Mouse (Mus musculus) heart, postnatal 0 days (tissue): ENCODE data around the gene Ackr3. TPM values are rescaled to one million over a fixed set of nuclear protein-coding genes. Genes with fewer than 3 reads are reported as not detected.

Experiments
- ATAC-seq: fragments of 200-750 bp; cut with Nextera tagmentation; 2 replicates; pipeline ENCODE4 v1.8.0; 2017; ENCODE audit warnings: low read depth, moderate number of reproducible peaks, moderate library complexity; ENCODE audit not compliant: insufficient read depth
- DNase-seq: peaks from one replicate; pipeline ENCODE4 v3.0.0-alpha.2; 2016; ENCODE audit warnings: low spot score
- H3K27ac ChIP-seq: fragments of 300-500 bp; sonication (generic); 2 replicates; pipeline ENCODE4 v1.5.1; 2014; ENCODE audit warnings: low read depth, mild to moderate bottlenecking
- H3K27me3 ChIP-seq: fragments of 300-500 bp; sonication (generic); 2 replicates; pipeline ENCODE4 v1.6.1; 2014; ENCODE audit warnings: low read length, mixed read lengths; ENCODE audit not compliant: control insufficient read depth, insufficient read depth
- H3K36me3 ChIP-seq: fragments of 300-500 bp; sonication (generic); replicated peaks from 2 replicates; pipeline ENCODE4 v1.6.1; 2014; ENCODE audit warnings: low read length, mixed read lengths; ENCODE audit not compliant: control insufficient read depth, insufficient read depth
- H3K4me1 ChIP-seq: fragments of 300-500 bp; sonication (generic); 2 replicates; pipeline ENCODE4 v1.6.1; 2014; ENCODE audit warnings: antibody characterized with exemption; ENCODE audit not compliant: control insufficient read depth, insufficient read depth
- H3K4me2 ChIP-seq: fragments of 300-500 bp; sonication (generic); 2 replicates; pipeline ENCODE4 v1.6.1; 2014; ENCODE audit warnings: low read depth, mild to moderate bottlenecking, low read length, moderate library complexity
- H3K4me3 ChIP-seq: fragments of 300-500 bp; sonication (generic); 2 replicates; pipeline ENCODE4 v1.5.1; 2014; ENCODE audit warnings: low read depth, low read length
- H3K9ac ChIP-seq: fragments of 300-500 bp; sonication (generic); replicated peaks from 2 replicates; pipeline ENCODE4 v1.6.1; 2014; ENCODE audit warnings: low read depth, low read length, mixed read lengths
- H3K9me3 ChIP-seq: fragments of 300-500 bp; sonication (generic); replicated peaks from 2 replicates; pipeline ENCODE4 v1.6.1; 2016; ENCODE audit warnings: low read length; ENCODE audit not compliant: control insufficient read depth
- CTCF ChIP-seq: IDR thresholded peaks from 2 replicates; pipeline ENCODE4 v1.5.1; 2016; ENCODE audit warnings: antibody characterized with exemption, control low read depth, low read depth
- EP300 ChIP-seq: IDR thresholded peaks from 2 replicates; pipeline ENCODE4 v1.6.1; 2016; ENCODE audit warnings: antibody characterized with exemption, low read depth
- WGBS: fragments of 180-500 bp; shearing (Covaris S2); extraction: QIAGEN DNeasy Blood & Tissue Kit; methylation state at CpG from one replicate; pipeline ENCODE4 v1.1.7; 2014; 5-methylcytosine and 5-hydroxymethylcytosine counted together
- polyA plus RNA-seq: library from polyadenylated mRNA; unstranded; fragments of >200 nt; fragmentation: Nextera tagmentation; extraction: Ambion mirVana; gene quantifications from 2 replicates; pipeline ENCODE4 v1.2.1, GENCODE M21; 2015
- total RNA-seq: library from RNA; depleted of rRNA; stranded (reverse); fragments of >200 nt; gene quantifications from 2 replicates; pipeline ENCODE4 v1.2.3, GENCODE M21; 2014; ENCODE audit warnings: low replicate concordance

Ackr3 gene
- total and polyA plus RNA-seq, 2 experiments from 2014 or later = 13.5 to 22.5 TPM

GRCm38 (mm10) chr1:90180479-90180878 lies 23.3 kb upstream of the Ackr3 start:
- no peak overlapping the region for H3K4me2 ChIP-seq
- no peak overlapping the region for H3K27ac ChIP-seq
- 74% methylated on average over 7 of the region's 7 CpGs for WGBS
- ATAC-seq = no peak
- H3K9me3 ChIP-seq = no peaks in the 10 kb centered on the region
- DNase-seq = no peak
- H3K9ac ChIP-seq = no peak overlapping the region
- no peak for TF ChIP-seq EP300
- no peak for TF ChIP-seq CTCF
- H3K4me3 ChIP-seq = no peak overlapping the region
- H3K27me3 ChIP-seq = peaks cover 3% of the 10 kb centered on the region; the same call in 1 of the 2 replicates
- H3K36me3 ChIP-seq = no peaks in the 10 kb centered on the region
- H3K4me1 ChIP-seq = no peaks in the 10 kb centered on the region

- TF ChIP-seq CTCF (no peak), EP300 (no peak)
- H3K4me2 ChIP-seq = no peak overlapping the region
- H3K9ac ChIP-seq = no peak overlapping the region
- 77% methylated on average over 12 of the region's 12 CpGs for WGBS
- no peak for ATAC-seq
- no peak for DNase-seq
- no peaks in the 10 kb centered on the region for H3K4me1 ChIP-seq
- peaks cover 3% of the 10 kb centered on the region; the same call in 1 of the 2 replicates for H3K27me3 ChIP-seq
- no peak overlapping the region for H3K27ac ChIP-seq
- H3K9me3 ChIP-seq = no peaks in the 10 kb centered on the region
- no peaks in the 10 kb centered on the region for H3K36me3 ChIP-seq
- H3K4me3 ChIP-seq = no peak overlapping the region
These were observed 22.6 kb upstream of the Ackr3 start for GRCm38 (mm10) chr1:90180966-90181699.

- H3K27ac ChIP-seq = no peak overlapping the region
- 54% methylated on average over 5 of the region's 5 CpGs for WGBS
- ATAC-seq (no peak), DNase-seq (no peak)
- H3K9me3 ChIP-seq = no peaks in the 10 kb centered on the region
- H3K4me2 ChIP-seq = no peak overlapping the region
- no peak overlapping the region for H3K9ac ChIP-seq
- no peaks in the 10 kb centered on the region for H3K36me3 ChIP-seq
- H3K4me1 ChIP-seq = no peaks in the 10 kb centered on the region
- peaks cover 3% of the 10 kb centered on the region; the same call in 1 of the 2 replicates for H3K27me3 ChIP-seq
- TF ChIP-seq EP300 (no peak), CTCF (no peak)
- no peak overlapping the region for H3K4me3 ChIP-seq
These were observed 21.3 kb upstream of the Ackr3 start for GRCm38 (mm10) chr1:90182521-90182920.

DNA sequence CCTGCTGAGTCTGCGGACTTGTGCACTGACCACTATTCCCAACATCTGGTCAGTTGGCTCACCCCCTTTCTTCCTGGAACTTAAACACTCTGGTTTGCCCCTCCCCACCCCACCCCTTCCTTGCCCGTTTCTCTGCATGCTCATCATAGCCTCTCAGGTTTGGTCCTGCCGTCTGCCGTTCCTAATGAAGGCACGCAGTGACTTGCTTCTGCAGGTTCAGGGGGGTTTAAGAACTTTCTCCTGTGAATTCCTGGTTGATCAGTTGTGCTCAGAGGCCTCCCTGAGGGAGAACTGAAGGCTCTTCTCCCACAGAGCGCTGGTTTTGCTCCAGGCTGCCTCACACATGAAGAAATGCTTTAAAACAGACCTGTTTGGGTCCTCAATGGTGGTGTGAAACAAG lies 20.2 kb upstream of the Ackr3 start:
- H3K36me3 ChIP-seq = no peaks in the 10 kb centered on the region
- WGBS = 63% methylated on average over 6 of the region's 6 CpGs
- no peak overlapping the region for H3K4me2 ChIP-seq
- TF ChIP-seq EP300 (no peak), CTCF (no peak)
- no peaks in the 10 kb centered on the region for H3K4me1 ChIP-seq
- H3K27me3 ChIP-seq = peaks cover 3% of the 10 kb centered on the region; the same call in 1 of the 2 replicates
- no peak overlapping the region for H3K27ac ChIP-seq
- DNase-seq (no peak), ATAC-seq (no peak)
- no peaks in the 10 kb centered on the region for H3K9me3 ChIP-seq
- no peak overlapping the region for H3K9ac ChIP-seq
- H3K4me3 ChIP-seq = no peak overlapping the region

GRCm38 (mm10) chr1:90186173-90186572 lies 17.6 kb upstream of the Ackr3 start:
- no peaks in the 10 kb centered on the region for H3K4me1 ChIP-seq
- no peak overlapping the region for H3K9ac ChIP-seq
- 59% methylated on average over 4 of the region's 4 CpGs for WGBS
- no peak overlapping the region for H3K27ac ChIP-seq
- DNase-seq = no peak
- TF ChIP-seq CTCF (no peak), EP300 (no peak)
- no peaks in the 10 kb centered on the region for H3K9me3 ChIP-seq
- ATAC-seq = no peak; the same call in 1 of the 2 replicates
- no peak overlapping the region for H3K4me2 ChIP-seq
- H3K27me3 ChIP-seq = peaks cover 3% of the 10 kb centered on the region; the same call in 1 of the 2 replicates
- no peak overlapping the region for H3K4me3 ChIP-seq
- H3K36me3 ChIP-seq = no peaks in the 10 kb centered on the region

GRCm38 (mm10) chr1:90186874-90187273 lies 16.9 kb upstream of the Ackr3 start:
- Histone ChIP-seq H3K27me3 (peaks cover 8% of the 10 kb centered on the region; the same call in 1 of the 2 replicates), H3K9ac (no peak overlapping the region), H3K36me3 (no peaks in the 10 kb centered on the region), H3K27ac (no peak overlapping the region), H3K4me1 (no peaks in the 10 kb centered on the region), H3K4me2 (no peak overlapping the region), H3K9me3 (no peaks in the 10 kb centered on the region), H3K4me3 (no peak overlapping the region)
- 80% methylated on average over 5 of the region's 5 CpGs for WGBS
- DNase-seq (no peak), ATAC-seq (no peak)
- TF ChIP-seq CTCF (no peak), EP300 (no peak)
